Mouse (Mus musculus) embryo, embryonic 11 days (tissue): Measurements from ENCODE around the gene Mbd3l1.

Source experiments
- DNase-seq: peaks from one replicate; pipeline ENCODE4 v3.0.0-alpha.2; 2015

Gene Mbd3l1

DNA sequence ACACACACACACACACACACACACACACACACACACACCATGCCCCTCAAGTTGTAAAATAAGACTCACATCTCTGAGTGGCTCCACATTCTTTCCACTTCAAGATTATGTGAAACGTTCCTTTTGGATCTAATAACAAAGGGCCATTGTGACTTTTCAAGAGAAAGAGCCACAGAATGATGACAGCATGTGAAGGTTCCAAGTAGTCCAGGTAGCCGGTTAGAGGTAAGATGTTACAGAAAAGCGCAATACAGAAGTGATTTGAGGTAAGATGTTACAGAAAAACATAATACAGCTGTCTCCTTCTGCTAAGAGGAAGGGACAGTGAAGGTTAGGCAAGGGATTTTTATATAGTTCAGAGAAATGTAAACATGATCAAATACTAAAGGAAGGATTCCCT, at the start of gene Mbd3l1, which contains the start of gene Zfp558:
Mbd3l1 (plus strand) TSS at position 192 of the 400 bp plus-strand sequence.
Zfp558 (minus strand) TSS at position 101 of the 400 bp plus-strand sequence.
- no peak for DNase-seq

GRCm38 (mm10) chr9:18430354-18430753, 47.8 kb upstream of the Mbd3l1 start, which contains the start of gene Mbd3l2:
Gene Mbd3l2, plus strand, starts transcription at chr9:18430654.
- no peak for DNase-seq

DNA sequence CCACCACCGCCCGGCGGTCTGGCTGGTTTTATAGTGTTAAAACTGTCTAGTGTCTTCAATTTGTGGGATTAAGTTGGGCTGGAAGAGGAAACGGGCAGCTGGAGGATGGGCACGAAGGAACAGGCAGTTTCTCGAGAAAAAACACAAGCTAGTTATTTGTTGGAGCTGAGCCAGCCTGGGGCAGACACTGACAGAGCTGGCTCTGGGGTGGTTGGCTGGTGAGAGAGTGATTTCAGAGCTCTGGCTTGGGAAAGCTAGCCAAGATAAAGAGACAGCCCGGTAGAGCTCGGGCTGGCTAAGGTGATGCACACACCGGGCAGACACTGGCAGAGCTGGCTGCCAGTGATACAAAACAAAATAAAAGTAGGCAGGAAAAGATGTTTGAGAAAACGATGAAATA, 46.5 kb upstream of the Mbd3l1 start:
- DNase-seq = no peak

DNA sequence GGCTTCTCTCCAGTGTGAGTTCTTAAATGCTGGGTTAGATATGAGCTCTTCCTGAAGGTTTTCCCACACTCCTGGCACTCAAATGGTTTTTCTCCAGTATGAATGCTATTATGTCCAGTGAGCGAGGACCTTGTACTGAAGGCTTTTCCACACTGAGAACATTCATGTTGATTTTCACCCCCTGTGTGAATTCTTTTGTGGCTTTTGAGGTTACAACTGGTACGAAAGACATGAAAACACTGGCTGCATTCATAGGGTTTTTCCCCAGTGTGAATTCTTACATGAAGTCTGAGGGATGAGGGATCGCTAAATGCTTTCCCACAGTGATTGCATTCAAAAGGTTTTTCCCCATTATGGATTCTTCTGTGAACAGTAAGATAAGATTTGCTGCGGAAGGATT, 21.6 kb upstream of the Mbd3l1 start:
- no peak for DNase-seq

GRCm38 (mm10) chr9:18467350-18467749, 10.8 kb upstream of the Mbd3l1 start:
- DNase-seq = no peak

DNA sequence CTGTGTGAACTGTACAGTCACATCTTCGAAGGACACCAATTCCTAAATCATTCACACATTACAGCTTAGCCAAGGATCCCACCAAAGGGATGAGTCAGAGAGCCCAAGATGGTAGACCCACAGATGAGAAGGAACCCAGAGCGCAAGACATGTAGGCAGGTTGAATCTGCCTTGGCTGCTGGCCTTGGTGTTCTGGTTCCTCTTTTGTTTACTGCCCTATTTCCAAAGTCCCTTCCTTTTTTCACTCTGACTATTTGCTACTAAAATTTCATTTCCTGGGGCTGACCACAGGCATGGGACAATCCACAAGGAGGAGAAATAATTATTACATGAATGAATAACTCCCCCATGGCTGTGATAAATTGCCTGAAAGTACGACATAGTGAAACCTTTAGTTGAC, 10.2 kb upstream of the Mbd3l1 start:
- DNase-seq = no peak

- DNase-seq = peak; percentile 92
These were observed 4.6 kb upstream of the Mbd3l1 start for GRCm38 (mm10) chr9:18473324-18474128.

DNA sequence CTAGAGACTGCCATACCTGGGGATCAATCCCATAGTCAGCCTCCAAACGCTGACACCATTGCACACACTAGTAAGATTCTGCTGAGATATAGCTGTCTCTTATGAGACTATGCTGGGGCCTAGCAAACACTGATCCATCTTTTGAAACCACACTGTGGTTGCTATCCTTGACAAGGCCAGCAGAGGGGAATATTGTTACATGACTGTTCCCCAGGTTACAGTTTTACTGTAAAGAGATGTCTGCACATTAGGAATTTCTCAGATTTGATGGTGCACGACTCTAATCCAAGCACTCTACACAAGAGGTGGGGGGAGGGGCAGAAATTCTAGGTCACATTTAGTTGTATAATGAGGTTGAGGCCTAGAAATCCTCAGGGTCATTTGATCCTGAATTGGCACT, 29.9 kb downstream of the Mbd3l1 start:
- peak; percentile 0 for DNase-seq
